Mouse (Mus musculus): ENCODE data around the gene Rbfox3.

GRCm38 (mm10) chr11:118600168-118600567 lies 311.2 kb downstream of the Rbfox3 start:
- no peak for TF ChIP-seq CTCF (IDR thresholded peaks at IDR 0.05; ENCODE audit: extremely low read depth, insufficient read length, insufficient replicate concordance, low read depth, low read length)
- no peak for TF ChIP-seq POLR2A (IDR thresholded peaks at IDR 0.05; ENCODE audit: low read depth, low read length)

All from small intestine, adult 2 months (tissue).